Mouse (Mus musculus) megakaryocyte-erythroid progenitor cell, adult 5 weeks (primary cell): ENCODE data around the gene Pcdh18. TPM values are rescaled to one million over a fixed set of nuclear protein-coding genes. Genes with fewer than 3 reads are reported as not detected.

Experiments used
- polyA plus RNA-seq: library from polyadenylated mRNA; stranded (reverse); fragments of >175 nt; gene quantifications from 2 replicates; pipeline ENCODE4 v1.2.3, GENCODE M21; 2012

Gene Pcdh18
- polyA plus RNA-seq, result not detected in 2 replicates

DNA sequence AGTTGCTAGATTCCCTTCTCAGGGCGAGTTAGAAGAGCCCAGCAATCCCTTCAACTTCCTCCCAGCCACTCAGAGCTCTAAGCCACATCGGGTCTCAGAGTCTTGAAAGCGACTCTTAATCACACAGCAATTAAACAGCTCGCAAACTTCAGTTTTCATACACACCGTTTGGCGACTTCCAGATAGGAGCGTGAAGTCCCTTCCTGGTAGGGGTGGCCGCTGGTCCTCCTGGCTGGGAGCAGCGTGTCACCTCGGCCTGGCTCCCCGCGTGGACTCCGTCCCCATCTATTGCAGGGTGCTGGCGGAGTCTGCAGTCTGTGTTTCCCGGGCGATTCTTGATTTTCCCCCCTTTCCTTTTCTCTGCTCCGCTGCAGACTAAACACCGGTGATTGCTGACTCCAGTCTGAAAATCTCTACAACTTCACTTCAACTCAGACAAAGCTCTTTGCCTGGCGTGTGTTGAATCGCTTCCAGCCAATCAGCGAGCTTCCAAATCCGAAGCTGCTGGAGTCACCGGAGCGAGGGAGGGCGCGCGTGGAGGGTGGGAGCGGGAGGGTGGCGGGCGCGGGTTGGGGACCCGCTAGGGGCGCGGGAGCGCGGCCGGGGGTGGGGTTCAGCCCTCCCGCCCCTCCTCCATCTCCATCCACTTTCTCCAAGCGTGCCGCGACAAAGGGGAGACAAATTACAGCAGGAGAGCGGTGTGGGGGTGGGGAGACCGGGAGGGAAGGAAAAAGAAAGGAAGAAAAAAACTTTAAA lies at the start of gene Pcdh18:
Gene Pcdh18, minus strand, starts transcription at position 456 of the 756 bp plus-strand sequence.

